Mouse (Mus musculus) G1E (cell line): ENCODE measurements around the gene Lmcd1. TPM values are rescaled to one million over a fixed set of nuclear protein-coding genes. Genes with fewer than 3 reads are reported as not detected.

Experiments used
- ATAC-seq: 2 replicates; pipeline ENCODE4 v1.8.0; 2016; ENCODE audit warnings: mild to moderate bottlenecking; ENCODE audit not compliant: insufficient number of reproducible peaks, poor library complexity, low FRiP score, severe bottlenecking; ENCODE audit errors: extremely low read depth
- DNase-seq: peaks from one replicate; pipeline ENCODE4 v3.0.0; 2012; ENCODE audit warnings: low spot score
- H3K27me3 ChIP-seq: 2 replicates; pipeline ENCODE4 v1.6.1; 2012; ENCODE audit warnings: mild to moderate bottlenecking, low read length, inconsistent platforms; ENCODE audit not compliant: insufficient read depth
- H3K36me3 ChIP-seq: replicated peaks from 2 replicates; pipeline ENCODE3; 2012; ENCODE audit warnings: mild to moderate bottlenecking, inconsistent platforms
- H3K4me1 ChIP-seq: 2 replicates; pipeline ENCODE4 v1.6.1; 2012; ENCODE audit warnings: low read depth, low read length, inconsistent platforms, mixed read lengths; ENCODE audit not compliant: insufficient read depth
- H3K4me3 ChIP-seq: 2 replicates; pipeline ENCODE4 v1.5.1; 2012; ENCODE audit warnings: low read depth, mild to moderate bottlenecking, inconsistent platforms, low read length, moderate library complexity, mixed read lengths
- H3K9me3 ChIP-seq: replicated peaks from 2 replicates; pipeline ENCODE4 v1.6.1; 2012; ENCODE audit warnings: inconsistent platforms
- CTCF ChIP-seq: IDR thresholded peaks from 2 replicates; pipeline ENCODE4 v1.5.1; 2012; ENCODE audit warnings: low read depth, low read length, inconsistent platforms, mixed read lengths
- GATA1 ChIP-seq: IDR thresholded peaks from 2 replicates; pipeline ENCODE4 v1.6.1; 2012; ENCODE audit warnings: borderline replicate concordance, low read length, inconsistent platforms, mixed read lengths
- GATA2 ChIP-seq: IDR thresholded peaks from 2 replicates; pipeline ENCODE4 v1.6.1; 2012; ENCODE audit warnings: low read depth, low read length, inconsistent platforms, borderline replicate concordance
- POLR2AphosphoS5 ChIP-seq: IDR thresholded peaks from 2 replicates; pipeline ENCODE4 v1.6.1; 2012; ENCODE audit warnings: low read depth, low read length, inconsistent platforms; ENCODE audit not compliant: insufficient replicate concordance
- TAL1 ChIP-seq: conservative IDR thresholded peaks from 2 replicates; pipeline ENCODE4 v1.6.1; 2012; ENCODE audit warnings: low read depth, low read length, inconsistent platforms, mixed read lengths
- polyA plus RNA-seq: library from polyadenylated mRNA; stranded (reverse); fragments of >175 nt; gene quantifications from 2 replicates; pipeline ENCODE4 v1.2.3, GENCODE M21; 2012
- total RNA-seq, 2 experiments: library from RNA; stranded (forward) in 1 of 2; stranded (reverse) in 1 of 2; fragments of 200-1000 nt in 1 of 2; fragments of >200 nt in 1 of 2; fragmentation: Nextera tagmentation in 1 of 2; gene quantifications; 2 replicates each; pipeline ENCODE4 v1.2.3; 2014 to 2017

Lmcd1 gene
- total and polyA plus RNA-seq, 3 experiments: 0.11 TPM; not detected in 2

- ATAC-seq: no peak
- no peaks in the 10 kb centered on the region for H3K4me1 ChIP-seq
- H3K4me3 ChIP-seq: no peak overlapping the region
- H3K27me3 ChIP-seq: no peaks in the 10 kb centered on the region
- TF ChIP-seq TAL1 (no peak), GATA2 (no peak)
- DNase-seq: no peak
- H3K36me3 ChIP-seq: no peaks in the 10 kb centered on the region
- peaks cover 36% of the 10 kb centered on the region for H3K9me3 ChIP-seq
Measured at GRCm38 (mm10) chr6:112267661-112268357, 5.7 kb upstream of the Lmcd1 start.

- Histone ChIP-seq H3K27me3 (no peaks in the 10 kb centered on the region), H3K4me3 (no peak overlapping the region), H3K9me3 (peaks cover 57% of the 10 kb centered on the region), H3K4me1 (no peaks in the 10 kb centered on the region), H3K36me3 (no peaks in the 10 kb centered on the region)
- TF ChIP-seq POLR2AphosphoS5 (no peak), GATA2 (no peak), GATA1 (no peak), TAL1 (no peak)
- ATAC-seq (no peak), DNase-seq (no peak)
Measured at GRCm38 (mm10) chr6:112274261-112275055, 900 bp downstream of the Lmcd1 start.

GRCm38 (mm10) chr6:112275731-112276245, 2.2 kb downstream of the Lmcd1 start:
- ATAC-seq (no peak), DNase-seq (no peak)
- H3K4me1 ChIP-seq: no peaks in the 10 kb centered on the region
- TF ChIP-seq GATA1: no peak
- no peak for TF ChIP-seq POLR2AphosphoS5
- TF ChIP-seq CTCF: no peak
- no peak for TF ChIP-seq GATA2
- no peak for TF ChIP-seq TAL1
- H3K4me3 ChIP-seq: no peak overlapping the region
- H3K27me3 ChIP-seq: no peaks in the 10 kb centered on the region
- H3K36me3 ChIP-seq: no peaks in the 10 kb centered on the region
- H3K9me3 ChIP-seq: peaks cover 52% of the 10 kb centered on the region

- ATAC-seq (no peak), DNase-seq (no peak)
- Histone ChIP-seq H3K9me3 (peaks cover 36% of the 10 kb centered on the region), H3K4me1 (no peaks in the 10 kb centered on the region), H3K27me3 (no peaks in the 10 kb centered on the region), H3K36me3 (no peaks in the 10 kb centered on the region), H3K4me3 (no peak overlapping the region)
- no peak for TF ChIP-seq CTCF
- no peak for TF ChIP-seq GATA2
- TF ChIP-seq POLR2AphosphoS5: no peak
- TF ChIP-seq GATA1: no peak
- no peak for TF ChIP-seq TAL1
Measured at GRCm38 (mm10) chr6:112278805-112279204, 5.2 kb downstream of the Lmcd1 start.

- DNase-seq (no peak), ATAC-seq (no peak)
- H3K36me3 ChIP-seq: no peaks in the 10 kb centered on the region
- no peak overlapping the region for H3K4me3 ChIP-seq
- peaks cover 31% of the 10 kb centered on the region for H3K9me3 ChIP-seq
- H3K4me1 ChIP-seq: no peaks in the 10 kb centered on the region
- TF ChIP-seq GATA2: no peak
- no peak for TF ChIP-seq POLR2AphosphoS5
- no peak for TF ChIP-seq CTCF
- no peak for TF ChIP-seq GATA1
- no peak for TF ChIP-seq TAL1
- no peaks in the 10 kb centered on the region for H3K27me3 ChIP-seq
Measured at GRCm38 (mm10) chr6:112280161-112280560, 6.6 kb downstream of the Lmcd1 start.

- peaks cover 34% of the 10 kb centered on the region for H3K9me3 ChIP-seq
- H3K36me3 ChIP-seq: no peaks in the 10 kb centered on the region
- TF ChIP-seq CTCF: no peak
- TF ChIP-seq GATA2: no peak
- no peak for DNase-seq
- no peaks in the 10 kb centered on the region for H3K27me3 ChIP-seq
- ATAC-seq: no peak
- no peak overlapping the region for H3K4me3 ChIP-seq
- no peaks in the 10 kb centered on the region for H3K4me1 ChIP-seq
Measured at GRCm38 (mm10) chr6:112280945-112281344, 7.4 kb downstream of the Lmcd1 start.

- H3K27me3 ChIP-seq: no peaks in the 10 kb centered on the region
- no peak for DNase-seq
- no peak for ATAC-seq
Measured at GRCm38 (mm10) chr6:112281935-112282334, 8.4 kb downstream of the Lmcd1 start.

More at GRCm38 (mm10) chr6:112281935-112282334, 8.4 kb downstream of the Lmcd1 start:
- TF ChIP-seq POLR2AphosphoS5 (no peak), GATA1 (no peak), CTCF (no peak), TAL1 (no peak), GATA2 (no peak)
- H3K9me3 ChIP-seq: peaks cover 29% of the 10 kb centered on the region
- no peak overlapping the region for H3K4me3 ChIP-seq
- no peaks in the 10 kb centered on the region for H3K4me1 ChIP-seq
- H3K36me3 ChIP-seq: no peaks in the 10 kb centered on the region
